Mouse (Mus musculus): Measurements from ENCODE around the gene Syngap1. TPM values are rescaled to one million over a fixed set of nuclear protein-coding genes. Genes with fewer than 3 reads are reported as not detected.

The Syngap1 gene
- polyA plus RNA-seq, 2 experiments = 0.08 to 3.4 TPM

GRCm38 (mm10) chr17:26939973-26940300 lies 1.1 kb upstream of the Syngap1 start:
- Histone ChIP-seq H3K36me3 (replicated peaks; ENCODE audit: control insufficient read depth, insufficient read depth, low read depth) (peaks cover 4% of the 10 kb centered on the region), H3K4me1 (replicated peaks; ENCODE audit: control insufficient read depth in 2 of 2, insufficient read depth in 2 of 2, low read length in 1 of 2) (peaks cover 16 to 17% of the 10 kb centered on the region in 2 experiments), H3K27ac (peak overlapping the region; percentile 81), H3K9ac (replicated peaks) (peak overlapping the region; percentile 74), H3K4me2 (ENCODE audit: low read depth) (peak overlapping the region; percentile 79), H3K4me3 (ENCODE audit: insufficient read depth in 1 of 2, low read depth in 2 of 2, low read length in 2 of 2) (peak overlapping the region; percentile 56 to 60), H3K27me3 (ENCODE audit: control insufficient read depth, insufficient read depth, low read length) (no peaks in the 10 kb centered on the region), H3K9me3 (ENCODE audit: control insufficient read depth, low read length) (no peaks in the 10 kb centered on the region)
- no peak for DNase-seq (ENCODE audit: low read depth in 3 of 3, low spot score in 3 of 3)
- WGBS (ENCODE audit: insufficient replicate concordance) = 3% methylated on average over 3 of the region's 3 CpGs
- ATAC-seq (ENCODE audit: insufficient read depth) = no peak
- TF ChIP-seq EP300 (IDR thresholded peaks at IDR 0.05; ENCODE audit: low read depth) (no peak), CTCF (IDR thresholded peaks at IDR 0.05; ENCODE audit: low read depth) (no peak)

- peak overlapping the region; percentile 61 for H3K4me2 ChIP-seq (ENCODE audit: low read depth)
- H3K27ac ChIP-seq = no peak overlapping the region
- WGBS (ENCODE audit: insufficient replicate concordance) = 19% methylated on average over 4 of the region's 4 CpGs
- DNase-seq (ENCODE audit: low read depth in 3 of 3, low spot score in 3 of 3) = no peak
- no peak for TF ChIP-seq CTCF (IDR thresholded peaks at IDR 0.05; ENCODE audit: low read depth)
- no peak for TF ChIP-seq EP300 (IDR thresholded peaks at IDR 0.05; ENCODE audit: low read depth)
- no peaks in the 10 kb centered on the region for H3K27me3 ChIP-seq (ENCODE audit: control insufficient read depth, insufficient read depth, low read length)
- no peak overlapping the region; a peak in 2 of 4 replicates for H3K4me3 ChIP-seq (ENCODE audit: insufficient read depth in 1 of 2, low read depth in 2 of 2, low read length in 2 of 2)
- no peak overlapping the region for H3K9ac ChIP-seq (replicated peaks)
- H3K36me3 ChIP-seq (replicated peaks; ENCODE audit: control insufficient read depth, insufficient read depth, low read depth) = no peaks in the 10 kb centered on the region; the same call in 1 of the 2 replicates
- peaks cover 16 to 17% of the 10 kb centered on the region in 2 experiments for H3K4me1 ChIP-seq (replicated peaks; ENCODE audit: control insufficient read depth in 2 of 2, insufficient read depth in 2 of 2, low read length in 1 of 2)
- ATAC-seq (ENCODE audit: insufficient read depth) = no peak
- no peaks in the 10 kb centered on the region for H3K9me3 ChIP-seq (ENCODE audit: control insufficient read depth, low read length)
Measured at GRCm38 (mm10) chr17:26941841-26942570, 953 bp downstream of the Syngap1 start.

GRCm38 (mm10) chr17:26945824-26946495 lies 4.9 kb downstream of the Syngap1 start:
- H3K27me3 ChIP-seq (ENCODE audit: control insufficient read depth, insufficient read depth, low read length) = no peaks in the 10 kb centered on the region
- DNase-seq (ENCODE audit: low read depth in 3 of 3, low spot score in 3 of 3) (no peak), ATAC-seq (ENCODE audit: insufficient read depth) (no peak)
- TF ChIP-seq EP300 (IDR thresholded peaks at IDR 0.05; ENCODE audit: low read depth) (no peak), CTCF (IDR thresholded peaks at IDR 0.05; ENCODE audit: low read depth) (no peak)
- whole genome bisulfite sequencing (ENCODE audit: insufficient replicate concordance) = 43% methylated on average over 13 of the region's 13 CpGs
- H3K9ac ChIP-seq (replicated peaks) = peak overlapping the region; percentile 32
- peak overlapping the region; percentile 54 for H3K4me2 ChIP-seq (ENCODE audit: low read depth)
- no peaks in the 10 kb centered on the region for H3K36me3 ChIP-seq (replicated peaks; ENCODE audit: control insufficient read depth, insufficient read depth, low read depth)
- H3K4me3 ChIP-seq (ENCODE audit: insufficient read depth in 1 of 2, low read depth in 2 of 2, low read length in 2 of 2) = peak overlapping the region; percentile 29 to 35
- no peak overlapping the region for H3K27ac ChIP-seq
- H3K9me3 ChIP-seq (ENCODE audit: control insufficient read depth, low read length) = no peaks in the 10 kb centered on the region
- peaks cover 0 to 10% of the 10 kb centered on the region in 2 experiments; a peak in 2 of 4 replicates for H3K4me1 ChIP-seq (replicated peaks; ENCODE audit: control insufficient read depth in 2 of 2, insufficient read depth in 2 of 2, low read length in 1 of 2)

GRCm38 (mm10) chr17:26946567-26946966 lies 5.5 kb downstream of the Syngap1 start:
- no peaks in the 10 kb centered on the region for H3K36me3 ChIP-seq (replicated peaks; ENCODE audit: control insufficient read depth, insufficient read depth, low read depth)
- peak overlapping the region; percentile 29 to 35 for H3K4me3 ChIP-seq (ENCODE audit: insufficient read depth in 1 of 2, low read depth in 2 of 2, low read length in 2 of 2)
- WGBS (ENCODE audit: insufficient replicate concordance) = 2% methylated on average over 37 of the region's 37 CpGs
- ATAC-seq (ENCODE audit: insufficient read depth) (peak; percentile 55), DNase-seq (ENCODE audit: low read depth in 3 of 3, low spot score in 3 of 3) (no peak)
- no peak for TF ChIP-seq EP300 (IDR thresholded peaks at IDR 0.05; ENCODE audit: low read depth)
- TF ChIP-seq CTCF (IDR thresholded peaks at IDR 0.05; ENCODE audit: low read depth) = no peak
- H3K4me2 ChIP-seq (ENCODE audit: low read depth) = peak overlapping the region; percentile 54
- no peaks in the 10 kb centered on the region for H3K9me3 ChIP-seq (ENCODE audit: control insufficient read depth, low read length)
- no peak overlapping the region for H3K27ac ChIP-seq
- H3K9ac ChIP-seq (replicated peaks) = peak overlapping the region; percentile 32
- H3K27me3 ChIP-seq (ENCODE audit: control insufficient read depth, insufficient read depth, low read length) = no peaks in the 10 kb centered on the region
- H3K4me1 ChIP-seq (replicated peaks; ENCODE audit: control insufficient read depth in 2 of 2, insufficient read depth in 2 of 2, low read length in 1 of 2) = peaks cover 0 to 12% of the 10 kb centered on the region in 2 experiments; a peak in 2 of 4 replicates

All from liver, embryonic 14.5 days (tissue).